Mouse (Mus musculus) forebrain, embryonic 16.5 days (tissue): ENCODE measurements around the gene Baz2b. TPM values are rescaled to one million over a fixed set of nuclear protein-coding genes. Genes with fewer than 3 reads are reported as not detected.
A peak's percentile ranks its signal among the peaks of the same experiment; 100 is the strongest.

ENCODE experiments used
- ATAC-seq: fragments of 200-750 bp; cut with Nextera tagmentation; 2 replicates; pipeline ENCODE4 v1.8.0; 2017; ENCODE audit warnings: mild to moderate bottlenecking, moderate library complexity
- H3K27ac ChIP-seq: fragments of 300-500 bp; sonication (generic); 2 replicates; pipeline ENCODE4 v1.5.1; 2014; ENCODE audit warnings: low read length, control low read depth
- H3K27me3 ChIP-seq: fragments of 300-500 bp; sonication (generic); replicated peaks from 2 replicates; pipeline ENCODE4 v1.6.1; 2014; ENCODE audit warnings: low read length; ENCODE audit not compliant: control insufficient read depth, insufficient read depth
- H3K36me3 ChIP-seq: fragments of 300-500 bp; sonication (generic); 2 replicates; pipeline ENCODE4 v1.6.1; 2014; ENCODE audit not compliant: control insufficient read depth, insufficient read depth
- H3K4me1 ChIP-seq: fragments of 300-500 bp; sonication (generic); replicated peaks from 2 replicates; pipeline ENCODE4 v1.6.1; 2014; ENCODE audit warnings: low read length; ENCODE audit not compliant: control insufficient read depth, insufficient read depth
- H3K4me2 ChIP-seq: fragments of 300-500 bp; sonication (generic); 2 replicates; pipeline ENCODE4 v1.6.1; 2014; ENCODE audit warnings: mild to moderate bottlenecking, low read length, control low read depth
- H3K4me3 ChIP-seq: fragments of 300-500 bp; sonication (generic); replicated peaks from 2 replicates; pipeline ENCODE4 v1.5.1; 2014; ENCODE audit warnings: mild to moderate bottlenecking, low read length, control low read depth
- H3K9ac ChIP-seq: fragments of 300-500 bp; sonication (generic); replicated peaks from 2 replicates; pipeline ENCODE4 v1.6.1; 2014; ENCODE audit warnings: low read depth, low read length, control low read depth
- H3K9me3 ChIP-seq: fragments of 300-500 bp; sonication (generic); 2 replicates; pipeline ENCODE4 v1.6.1; 2016; ENCODE audit warnings: low read length; ENCODE audit not compliant: control insufficient read depth
- WGBS: fragments of 180-500 bp; shearing (Covaris S2); extraction: QIAGEN DNeasy Blood & Tissue Kit; methylation state at CpG from one replicate; pipeline ENCODE4 v1.1.7; 2014; 5-methylcytosine and 5-hydroxymethylcytosine counted together
- polyA plus RNA-seq: library from polyadenylated mRNA; unstranded; fragments of >200 nt; fragmentation: Nextera tagmentation; extraction: Ambion mirVana; gene quantifications from 2 replicates; pipeline ENCODE4 v1.2.1, GENCODE M21; 2015

The Baz2b gene
- polyA plus RNA-seq, 1 experiment from 2014 or later, result 70.2 TPM

DNA sequence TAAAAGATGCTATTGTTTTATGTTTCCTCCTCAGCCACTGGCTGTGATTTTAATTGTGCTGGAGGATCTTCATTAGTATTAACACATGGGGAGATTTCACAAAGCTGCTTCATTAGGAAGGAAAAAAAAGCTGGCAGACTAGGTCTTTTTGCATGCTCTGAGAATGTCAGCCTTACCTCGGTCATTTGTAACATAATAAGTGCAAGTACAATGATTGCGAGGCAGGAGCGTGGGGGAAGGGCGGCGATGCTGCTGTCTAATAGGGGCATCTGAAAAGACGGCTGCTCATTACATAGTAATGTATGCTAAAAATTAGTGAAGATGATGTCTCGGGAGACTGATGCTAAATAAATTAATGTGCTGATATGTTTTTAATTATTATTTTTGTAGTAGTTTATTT, 82.8 kb downstream of the Baz2b start:
- no peak overlapping the region for H3K27ac ChIP-seq
- 5% methylated on average over 7 of the region's 7 CpGs for WGBS
- peaks cover 8% of the 10 kb centered on the region for H3K4me1 ChIP-seq
- no peaks in the 10 kb centered on the region for H3K9me3 ChIP-seq
- no peaks in the 10 kb centered on the region for H3K27me3 ChIP-seq
- peak; percentile 57 for ATAC-seq
- no peak overlapping the region for H3K9ac ChIP-seq
- H3K36me3 ChIP-seq, result no peaks in the 10 kb centered on the region
- H3K4me3 ChIP-seq, result peak overlapping the region; percentile 21
- peak overlapping the region; percentile 45 for H3K4me2 ChIP-seq

DNA sequence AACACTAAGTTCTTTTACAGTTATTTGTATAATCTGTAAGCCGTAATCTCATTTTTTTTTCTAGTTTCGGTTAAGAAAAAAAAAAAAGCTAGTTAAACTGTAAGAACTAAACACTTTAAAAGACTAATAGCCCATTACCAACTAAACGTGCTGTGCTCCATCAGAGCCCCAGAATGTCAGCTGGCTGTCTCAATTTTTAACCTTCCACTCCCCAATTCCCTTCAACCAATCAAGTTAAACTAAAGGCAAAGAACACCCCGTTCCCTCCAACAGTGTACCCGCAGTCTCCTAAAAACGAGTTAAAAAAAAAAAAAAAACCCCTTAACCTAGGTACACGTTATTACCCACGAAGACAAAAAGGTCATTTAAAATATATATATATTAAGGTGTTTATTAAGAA, 83.3 kb downstream of the Baz2b start:
- ATAC-seq, result no peak
- H3K4me3 ChIP-seq, result peak overlapping the region; percentile 91
- H3K9me3 ChIP-seq, result no peaks in the 10 kb centered on the region
- H3K4me1 ChIP-seq, result peaks cover 10% of the 10 kb centered on the region
- H3K27ac ChIP-seq, result no peak overlapping the region
- WGBS, result 3% methylated on average over 8 of the region's 8 CpGs
- H3K9ac ChIP-seq, result no peak overlapping the region
- H3K27me3 ChIP-seq, result no peaks in the 10 kb centered on the region
- H3K4me2 ChIP-seq, result peak overlapping the region; percentile 45
- no peaks in the 10 kb centered on the region for H3K36me3 ChIP-seq

DNA sequence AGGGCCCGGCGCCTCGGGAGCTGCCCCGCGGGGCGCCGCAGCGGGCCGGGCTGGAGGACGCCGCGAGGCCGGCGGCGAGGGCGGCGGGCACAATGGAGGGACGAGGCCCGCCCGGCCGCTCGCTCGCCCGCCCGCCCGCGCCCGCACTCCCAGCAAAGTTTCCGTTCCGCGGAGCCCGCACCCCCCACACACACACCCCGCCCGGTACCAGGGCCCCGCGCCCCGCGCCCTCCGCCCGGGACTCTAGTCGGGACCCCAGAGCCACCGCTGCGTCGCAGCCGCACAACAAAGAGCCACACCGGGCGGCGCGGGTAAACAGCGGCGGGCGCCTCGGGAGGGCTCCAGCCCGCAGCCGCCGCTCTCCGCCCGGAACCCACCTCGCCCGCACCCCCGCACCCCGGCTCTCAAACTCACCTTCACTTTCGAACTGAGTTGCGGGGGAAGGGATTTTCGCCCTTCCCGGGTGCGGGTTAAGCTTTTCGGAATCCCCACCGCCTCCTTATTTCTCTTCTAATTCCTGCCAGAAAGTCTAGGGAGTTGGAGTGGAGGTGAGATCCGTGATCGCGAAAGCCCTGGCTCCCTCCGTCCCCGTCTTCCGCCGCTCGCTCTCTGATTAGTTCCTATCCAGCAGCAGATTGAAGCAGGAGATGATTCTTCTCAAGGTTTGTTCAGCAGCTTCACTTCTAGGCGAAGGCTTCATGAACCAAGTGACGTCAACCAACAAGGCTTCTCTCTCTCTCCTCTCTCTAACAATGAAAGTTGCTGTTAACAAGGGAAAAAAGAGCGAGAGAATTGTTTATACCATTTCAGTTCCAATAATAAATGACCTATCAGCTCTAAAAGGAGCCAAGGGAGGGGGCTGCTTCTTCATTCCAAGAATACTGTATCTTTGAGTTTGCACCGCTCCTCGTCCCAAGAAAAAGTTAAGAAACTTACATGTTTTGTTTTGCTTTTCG, 84.3 kb downstream of the Baz2b start:
- H3K4me3 ChIP-seq, result peak overlapping the region; percentile 91
- WGBS, result under 1% methylated on average over 53 of the region's 83 CpGs
- peak; percentile 70 for ATAC-seq
- no peaks in the 10 kb centered on the region for H3K9me3 ChIP-seq
- peak overlapping the region; percentile 97 for H3K9ac ChIP-seq
- H3K27me3 ChIP-seq, result no peaks in the 10 kb centered on the region
- no peaks in the 10 kb centered on the region for H3K36me3 ChIP-seq
- peaks cover 14% of the 10 kb centered on the region for H3K4me1 ChIP-seq
- H3K4me2 ChIP-seq, result peak overlapping the region; percentile 45
- H3K27ac ChIP-seq, result peak overlapping the region; percentile 98

DNA sequence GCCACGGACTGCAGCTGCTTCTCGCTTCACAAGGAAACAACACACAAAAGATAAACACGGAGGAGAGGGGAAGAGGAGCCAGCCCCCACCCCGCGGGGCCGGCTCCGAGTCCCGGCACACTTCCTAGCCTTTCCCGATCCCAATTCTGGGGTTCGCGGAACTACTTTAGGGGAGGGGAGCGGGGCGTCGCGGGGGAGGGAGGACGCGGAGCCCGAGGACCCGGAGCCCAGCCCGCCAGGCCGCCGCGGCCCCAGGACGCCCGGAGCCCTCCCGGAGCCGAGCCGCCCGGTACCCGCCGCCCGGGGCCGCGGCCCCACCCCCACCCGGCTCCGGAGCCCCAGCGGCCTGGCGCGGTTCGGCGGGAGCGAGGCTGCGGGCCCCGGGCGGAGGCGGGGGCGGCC, 85.0 kb downstream of the Baz2b start:
- peak overlapping the region; percentile 98 for H3K27ac ChIP-seq
- under 1% methylated on average over 16 of the region's 47 CpGs for WGBS
- peak overlapping the region; percentile 45 for H3K4me2 ChIP-seq
- ATAC-seq, result peak; percentile 68
- H3K4me1 ChIP-seq, result peaks cover 18% of the 10 kb centered on the region
- no peaks in the 10 kb centered on the region for H3K36me3 ChIP-seq
- H3K9me3 ChIP-seq, result no peaks in the 10 kb centered on the region
- peak overlapping the region; percentile 97 for H3K9ac ChIP-seq
- no peaks in the 10 kb centered on the region for H3K27me3 ChIP-seq
- peak overlapping the region; percentile 91 for H3K4me3 ChIP-seq

DNA sequence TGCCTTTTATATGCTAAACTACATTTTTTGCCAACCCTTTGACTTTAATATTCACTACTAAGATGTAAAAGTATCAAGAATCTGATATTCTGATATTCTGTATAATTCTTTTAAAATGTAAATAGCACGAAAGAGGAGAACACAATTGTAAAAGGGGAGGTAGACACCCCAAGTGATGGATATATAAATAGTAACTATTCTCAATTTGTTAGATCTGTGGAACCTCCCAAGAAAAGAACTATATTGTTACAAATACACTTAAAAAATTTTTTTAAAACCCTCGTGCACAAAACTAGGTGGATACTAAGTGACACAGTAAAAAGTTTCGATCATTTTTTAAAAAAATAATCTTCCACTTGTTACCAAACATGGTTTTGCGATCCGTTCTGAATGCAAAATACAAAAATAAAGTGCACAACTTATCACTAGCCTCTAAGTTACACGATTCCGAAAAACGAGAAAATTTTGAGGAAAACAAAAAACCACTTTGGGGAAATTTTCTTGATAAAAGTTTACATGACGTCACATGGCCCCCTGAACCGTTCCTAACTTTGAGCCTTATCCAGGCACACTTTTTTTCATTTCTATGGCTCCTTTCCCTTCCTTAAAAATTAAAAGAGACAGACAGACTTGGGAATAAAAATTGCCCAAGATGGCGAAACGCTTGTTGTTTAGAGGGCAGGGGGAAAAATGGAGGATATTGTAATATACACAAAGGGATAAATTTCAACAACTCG, 85.6 kb downstream of the Baz2b start:
- 2% methylated on average over 13 of the region's 13 CpGs for WGBS

DNA sequence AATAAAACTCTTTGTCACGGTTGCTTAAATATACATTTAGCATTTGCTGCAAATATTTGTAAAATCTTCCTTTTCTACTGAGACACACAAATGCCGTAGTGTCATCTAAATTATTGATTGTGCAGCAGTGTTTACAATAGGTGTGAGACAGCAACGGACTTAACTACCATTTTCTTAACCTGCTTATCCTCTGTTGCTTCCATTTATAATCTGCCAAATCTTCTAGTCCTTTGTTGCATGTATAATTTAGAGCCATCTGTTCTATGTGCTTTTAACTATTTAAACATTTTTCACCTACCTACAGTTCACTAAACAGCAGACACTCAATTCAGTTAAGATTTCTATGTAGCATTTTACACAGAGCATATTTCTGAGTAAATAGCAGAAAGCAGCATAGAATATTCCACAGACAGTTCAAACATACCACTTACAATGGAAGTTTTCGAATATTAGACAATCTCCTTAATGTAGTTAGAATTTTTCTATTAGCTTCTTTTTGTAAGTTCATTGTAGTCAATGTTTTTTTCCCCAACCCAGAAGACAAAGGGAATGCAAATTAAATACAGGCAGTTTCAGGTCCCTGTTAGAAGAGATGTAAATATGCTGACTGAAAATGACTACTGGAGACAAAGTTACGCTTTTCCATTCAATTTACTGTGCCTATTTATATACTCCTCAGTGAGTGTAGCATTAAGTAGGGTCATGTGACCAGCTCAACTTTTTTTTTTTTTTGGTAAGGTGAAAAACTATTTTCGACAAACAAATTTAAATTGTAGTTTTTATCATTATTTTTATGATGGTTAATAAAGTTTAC, 86.4 kb downstream of the Baz2b start:
- 20% methylated on average over 6 of the region's 6 CpGs for WGBS
- H3K4me2 ChIP-seq, result peak overlapping the region; percentile 42
- no peak for ATAC-seq
- peaks cover 26% of the 10 kb centered on the region for H3K4me1 ChIP-seq
- no peaks in the 10 kb centered on the region for H3K27me3 ChIP-seq
- no peaks in the 10 kb centered on the region for H3K36me3 ChIP-seq
- peak overlapping the region; percentile 22; the same call in 1 of the 2 replicates for H3K4me3 ChIP-seq
- no peaks in the 10 kb centered on the region for H3K9me3 ChIP-seq
- no peak overlapping the region for H3K27ac ChIP-seq
- H3K9ac ChIP-seq, result 0 out of 2 replicates have a peak overlapping the region, but pooled peaks have one; percentile 29

More for the DNA sequence above, 85.6 kb downstream of the Baz2b start:
- Histone ChIP-seq H3K4me2 (peak overlapping the region; percentile 45), H3K9ac (peak overlapping the region; percentile 97), H3K36me3 (no peaks in the 10 kb centered on the region), H3K4me1 (peaks cover 20% of the 10 kb centered on the region), H3K27me3 (no peaks in the 10 kb centered on the region), H3K27ac (peak overlapping the region; percentile 98), H3K4me3 (peak overlapping the region; percentile 91), H3K9me3 (no peaks in the 10 kb centered on the region)
- no peak for ATAC-seq

DNA sequence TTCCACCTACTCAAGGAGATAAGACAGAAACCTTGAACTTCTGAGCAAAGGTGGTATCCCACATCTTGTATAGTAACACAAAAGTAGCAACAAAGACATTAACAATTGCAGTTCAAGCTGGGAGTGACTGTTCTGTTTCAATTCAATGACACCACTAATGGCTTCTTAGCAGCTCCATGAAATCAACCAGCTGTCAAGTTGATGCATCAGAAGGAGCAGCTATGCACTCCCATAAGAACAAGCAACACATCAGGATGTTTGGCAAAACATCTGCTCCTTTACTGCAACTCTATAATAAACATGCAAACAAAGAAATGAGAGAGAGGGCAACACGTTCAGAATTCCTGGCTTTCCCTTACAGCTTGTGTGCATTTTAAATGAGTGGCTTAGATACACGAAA, 87.5 kb downstream of the Baz2b start:
- Histone ChIP-seq H3K4me1 (peaks cover 30% of the 10 kb centered on the region), H3K36me3 (no peaks in the 10 kb centered on the region), H3K9me3 (no peaks in the 10 kb centered on the region), H3K27me3 (no peaks in the 10 kb centered on the region), H3K4me3 (no peak overlapping the region), H3K9ac (no peak overlapping the region), H3K27ac (no peak overlapping the region), H3K4me2 (peak overlapping the region; percentile 23)
- 14% methylated on average over 2 of the region's 2 CpGs for WGBS
- ATAC-seq, result no peak

DNA sequence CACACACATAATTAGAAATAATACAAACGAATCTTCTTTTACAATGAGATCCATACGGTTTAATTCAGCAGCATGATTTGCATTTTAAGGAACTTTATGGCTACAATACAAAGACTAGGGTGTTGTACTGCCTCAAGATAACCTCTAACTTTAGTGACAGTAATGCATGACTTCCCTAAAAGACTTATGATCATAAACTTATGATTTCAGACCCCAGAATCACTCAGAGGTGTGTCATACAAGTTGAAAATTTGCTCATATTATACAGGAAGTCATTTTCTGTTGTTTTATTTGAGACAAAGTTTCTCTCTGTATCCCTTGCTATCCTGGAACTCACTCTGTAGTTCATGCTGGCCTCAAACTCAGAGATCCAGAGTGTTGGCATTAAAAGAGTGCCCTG, 89.0 kb downstream of the Baz2b start:
- Histone ChIP-seq H3K9ac (no peak overlapping the region), H3K4me1 (peaks cover 31% of the 10 kb centered on the region), H3K9me3 (no peaks in the 10 kb centered on the region), H3K4me2 (no peak overlapping the region), H3K4me3 (no peak overlapping the region), H3K27me3 (no peaks in the 10 kb centered on the region), H3K36me3 (no peaks in the 10 kb centered on the region), H3K27ac (no peak overlapping the region)
- ATAC-seq, result no peak
- WGBS, result 40% methylated on average over 2 of the region's 2 CpGs
